Mouse (Mus musculus) olfactory bulb, adult 2 months (tissue): ENCODE data around the gene Stx17.

Experiments used
- CTCF ChIP-seq: fragments of 200-500 bp; IDR thresholded peaks from 2 replicates; pipeline ENCODE4 v1.5.1; 2012; ENCODE audit warnings: low read depth, mild to moderate bottlenecking, low read length, moderate library complexity; ENCODE audit not compliant: insufficient read depth
- POLR2A ChIP-seq: fragments of 200-500 bp; IDR thresholded peaks from 2 replicates; pipeline ENCODE4 v1.6.1; 2012; ENCODE audit warnings: mild to moderate bottlenecking, low read depth, low read length, moderate library complexity; ENCODE audit not compliant: insufficient read depth

GRCm38 (mm10) chr4:48108591-48108990, 16.1 kb upstream of the Stx17 start:
- TF ChIP-seq CTCF (no peak), POLR2A (no peak)
